Mouse (Mus musculus) heart, postnatal 14 days (tissue): ENCODE data around the gene Ptgfrn. TPM values are rescaled to one million over a fixed set of nuclear protein-coding genes. Genes with fewer than 3 reads are reported as not detected.

Experiments
- DNase-seq, 2 experiments: peaks; one replicate each; pipeline ENCODE4 v3.0.0; 2021 to 2022
- intact Hi-C: fragments of 180-260 bp; cut with DNase I; formaldehyde crosslinking; loops from one replicate; pipeline ENCODE4 v1.15.1; 2025
- long read RNA-seq, 2 experiments: library from polyadenylated mRNA; stranded (forward); transcript quantifications; one replicate each; pipeline ENCODE4 v2.0.0; 2021
- total RNA-seq, 2 experiments: library from RNA; stranded (reverse); gene quantifications; 2 replicates each; pipeline ENCODE4 v1.2.3; 2021

Ptgfrn gene
- total RNA-seq, result 10 to 100 TPM; 48.9 to 49.4 TPM
- long read RNA-seq, experiment 1, full-length matches to known transcripts, result 6 of 16 reads
- long read RNA-seq, experiment 1, partial matches to known transcripts, result 2 of 16 reads
- long read RNA-seq, experiment 1, other reads (novel, unspliced or antisense), result 8 of 16 reads
- long read RNA-seq, experiment 2, full-length matches to known transcripts, result 10 of 25 reads
- long read RNA-seq, experiment 2, partial matches to known transcripts, result 0 of 25 reads
- long read RNA-seq, experiment 2, other reads (novel, unspliced or antisense), result 15 of 25 reads

DNA sequence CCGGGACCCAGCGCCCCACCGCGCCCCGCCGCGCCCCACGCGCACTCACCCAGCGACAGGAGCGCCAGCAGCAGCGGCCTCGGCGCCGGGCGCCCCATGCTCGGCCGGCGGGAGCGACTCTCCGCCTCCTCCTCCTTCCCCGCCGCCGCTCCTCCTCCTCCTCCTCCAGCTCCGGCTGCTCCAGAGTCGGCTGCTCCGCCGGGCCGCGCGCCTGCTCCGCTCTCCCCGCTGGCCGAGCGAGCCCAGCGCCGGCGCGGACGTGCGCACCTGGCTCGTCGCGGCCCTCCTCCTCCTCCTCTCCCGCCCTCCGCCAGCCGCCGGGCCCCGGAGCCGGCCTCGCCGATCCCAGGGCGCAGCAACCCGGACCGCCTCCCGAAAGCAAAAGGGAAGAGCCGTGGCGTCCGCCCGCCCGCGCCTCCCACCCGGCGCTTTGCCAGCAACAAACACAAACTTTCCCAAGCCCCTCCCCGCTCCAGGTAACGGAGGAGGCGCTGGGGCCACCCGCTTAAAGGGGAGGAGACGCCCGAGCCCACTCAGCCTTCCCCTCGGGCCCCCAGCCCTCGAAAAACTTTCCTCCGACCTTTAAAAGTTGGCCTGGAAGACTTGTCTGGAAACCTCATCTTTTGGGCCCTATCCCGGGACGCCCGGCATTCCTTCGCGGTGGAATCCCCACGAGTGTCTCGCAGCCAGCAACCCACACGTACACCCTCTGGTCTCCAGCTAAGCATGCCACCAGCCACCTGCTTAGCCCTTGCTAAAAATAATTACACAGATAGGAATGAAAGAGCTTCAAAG is at the start of gene Ptgfrn:
Ptgfrn (minus strand) TSS at position 236 of the 795 bp plus-strand sequence.
- DNase-seq, result peak; percentile 80 to 84
- intact Hi-C loops, result no loop called here

DNA sequence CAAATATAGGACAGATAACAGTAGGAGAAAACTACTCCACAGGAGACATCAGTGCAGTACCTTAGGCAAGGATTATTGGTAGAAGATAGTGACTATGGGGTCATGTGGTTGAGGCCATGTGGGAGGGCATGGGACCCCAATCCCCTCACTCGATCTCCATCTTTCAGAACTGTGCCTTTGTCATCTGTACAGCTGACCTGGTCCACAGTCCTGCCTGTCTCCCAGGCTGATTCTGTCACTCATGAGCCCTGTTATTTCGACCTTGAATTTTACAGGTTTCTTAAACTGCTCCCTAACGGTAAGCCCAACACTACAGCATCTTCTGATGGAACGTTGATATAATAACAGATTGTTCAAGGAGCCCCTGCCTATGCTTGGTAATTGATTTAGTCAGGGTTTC is 49.6 kb upstream of the Ptgfrn start:
- intact Hi-C loops, result loop anchor here (5.0 kb wide), 1 partner anchor 162 kb away; no protein-coding TSS in a partner anchor
- DNase-seq, result no peak

DNA sequence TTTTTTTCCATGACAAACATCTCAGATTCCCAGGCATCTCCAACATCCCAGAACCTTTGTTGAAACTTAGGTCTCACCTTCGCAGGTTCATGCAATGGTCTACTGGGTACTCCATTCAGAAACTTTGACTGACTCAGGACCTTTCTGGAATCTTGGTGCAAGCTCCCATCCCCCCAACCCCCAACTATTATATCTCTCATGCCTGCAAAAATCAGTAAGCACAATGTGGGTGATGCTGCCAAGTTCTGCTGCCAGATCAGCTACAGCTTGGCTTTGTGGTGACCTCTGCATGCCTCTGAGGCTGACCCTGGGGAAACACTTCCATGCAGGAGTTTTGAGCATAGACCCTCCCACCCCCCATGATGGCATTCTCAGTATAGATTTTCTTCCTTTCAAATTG is 44.0 kb upstream of the Ptgfrn start:
- intact Hi-C loops, result no loop called here
- no peak for DNase-seq

DNA sequence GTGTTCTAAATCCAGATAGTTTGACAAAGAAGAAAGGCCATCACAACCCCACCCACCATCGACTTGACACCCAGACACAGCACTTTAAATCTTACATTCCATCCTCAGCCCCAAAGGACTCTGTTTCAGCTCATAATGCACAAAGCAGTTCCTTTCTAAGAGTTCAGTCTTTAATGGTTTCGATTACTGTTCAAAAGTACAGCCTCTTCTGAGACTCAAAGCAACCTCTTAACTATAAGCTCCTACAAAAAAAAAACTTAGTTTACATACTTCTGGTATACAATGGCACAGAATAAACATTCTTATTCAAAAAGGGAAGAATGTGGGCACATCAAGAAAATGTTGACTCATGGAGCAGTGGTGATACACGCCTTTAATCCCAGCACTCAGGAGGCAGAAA is 43.3 kb upstream of the Ptgfrn start:
- intact Hi-C loops, result no loop called here
- no peak for DNase-seq

DNA sequence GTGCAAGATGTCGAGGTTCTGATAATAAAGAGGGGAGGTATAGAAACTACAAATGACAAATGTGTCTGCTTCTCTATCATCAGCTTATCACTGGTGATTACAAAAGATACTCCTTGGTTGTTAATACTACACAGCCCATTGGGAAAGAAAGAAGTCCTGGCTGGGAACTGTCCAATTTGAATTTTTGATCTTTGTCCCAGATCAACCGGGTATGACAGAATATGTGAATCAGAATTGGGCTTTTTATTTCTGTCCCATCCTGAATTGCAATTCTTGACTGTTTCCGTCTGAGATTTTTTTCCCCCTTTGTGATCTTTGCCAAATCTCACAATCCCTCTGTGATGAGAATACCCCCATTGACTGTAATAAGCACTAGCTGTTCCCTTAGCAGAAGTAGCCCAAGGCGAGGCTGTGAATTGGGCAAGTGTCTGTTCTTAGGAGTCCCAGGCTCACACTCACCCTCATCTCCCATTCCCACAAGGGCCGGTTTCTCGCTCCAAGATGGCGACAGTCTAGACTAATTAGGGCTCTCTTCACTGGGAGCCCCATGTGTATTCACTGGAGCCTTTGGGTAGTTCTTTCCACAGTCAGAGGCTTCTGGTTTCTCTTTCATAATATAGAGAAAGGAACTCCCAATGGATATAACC is 36.2 kb upstream of the Ptgfrn start:
- intact Hi-C loops, result loop anchor here (2.0 kb wide), 1 partner anchor 33 kb away; no protein-coding TSS in a partner anchor
- DNase-seq, result no peak

DNA sequence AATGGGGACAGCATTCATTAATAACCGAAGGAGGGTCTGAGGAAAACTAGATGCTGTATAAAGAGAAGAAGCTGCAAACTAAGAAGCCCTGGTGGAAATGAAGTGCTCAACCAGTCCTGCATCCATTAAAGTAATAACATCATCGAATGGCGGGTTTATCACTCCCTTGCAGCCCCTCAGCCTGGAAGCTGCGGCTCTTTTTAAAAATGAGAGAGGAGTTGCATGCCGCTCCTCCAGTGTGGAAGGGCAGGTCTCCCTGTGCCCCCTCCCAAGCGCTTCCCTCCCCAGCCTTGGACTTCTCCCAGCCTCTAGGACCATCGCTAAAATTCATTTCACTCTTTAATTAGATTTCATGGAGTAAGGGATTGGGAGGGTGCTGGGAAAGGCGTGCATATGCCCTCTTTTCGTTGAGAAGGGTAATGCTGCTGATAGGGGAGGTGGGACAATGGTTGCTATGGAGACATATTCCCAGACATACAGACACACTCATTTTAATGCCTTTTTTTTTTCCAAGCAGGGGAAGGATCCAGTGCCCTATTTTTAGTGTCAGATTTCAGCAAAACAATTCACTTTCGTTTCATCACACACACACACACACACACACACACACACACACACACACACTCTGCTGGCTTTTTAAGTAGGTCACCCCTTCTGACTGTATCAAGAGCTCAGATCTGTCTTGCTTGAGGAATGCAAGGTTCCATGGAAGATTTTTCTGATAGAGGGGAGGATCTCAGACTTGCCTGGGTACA is 35.4 kb upstream of the Ptgfrn start:
- intact Hi-C loops, result loop anchor here (2.0 kb wide), 1 partner anchor 33 kb away; no protein-coding TSS in a partner anchor
- DNase-seq, result no peak

DNA sequence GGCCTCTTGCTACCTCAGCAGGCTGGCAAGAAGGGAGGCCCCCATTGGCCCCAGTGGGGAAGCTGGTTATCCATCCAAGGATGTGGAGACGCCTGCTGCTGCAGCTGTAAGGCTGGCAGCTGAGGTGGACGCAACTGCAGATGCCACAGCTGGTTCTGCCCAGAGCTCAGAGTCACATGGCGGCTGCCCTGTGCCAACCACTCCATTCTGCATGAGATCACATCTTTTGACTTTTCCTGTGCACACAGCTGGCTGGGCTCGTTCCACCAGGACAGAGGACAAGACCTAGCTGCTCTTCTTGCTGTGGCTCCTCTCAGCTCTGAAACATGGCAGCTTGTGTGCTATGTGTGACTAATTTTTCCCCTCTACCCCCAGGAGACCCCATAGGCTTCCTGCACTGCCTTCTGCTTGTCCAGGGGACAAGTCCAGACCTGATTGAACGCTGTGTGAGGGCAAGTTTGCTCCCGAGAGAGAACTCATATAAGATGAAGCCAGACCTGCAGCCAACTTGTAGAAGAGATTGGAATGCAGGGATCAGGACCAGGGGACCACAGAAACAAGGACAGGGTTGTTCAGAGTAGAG is 34.4 kb upstream of the Ptgfrn start:
- intact Hi-C loops, result no loop called here

DNA sequence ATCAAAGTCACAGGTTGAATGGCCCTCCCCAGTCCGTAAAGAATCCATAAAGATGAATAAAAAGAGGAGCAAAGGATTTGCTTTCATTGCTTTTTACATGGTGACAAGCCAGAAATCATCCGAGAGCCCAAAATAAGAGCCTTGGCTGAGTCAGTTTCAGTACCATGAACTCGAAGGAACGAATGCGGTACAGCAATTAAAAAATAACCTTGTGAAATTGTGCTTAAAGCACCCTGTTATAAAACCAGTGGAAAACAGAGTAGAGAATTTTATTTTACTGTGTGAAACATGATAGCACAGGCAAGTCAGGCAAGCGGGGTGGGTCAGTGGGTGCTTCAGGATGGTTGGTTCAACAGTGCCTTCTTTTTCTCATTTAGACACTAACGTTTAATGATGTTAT is 33.4 kb upstream of the Ptgfrn start:
- intact Hi-C loops, result no loop called here
- no peak for DNase-seq

More for the DNA sequence above, 34.4 kb upstream of the Ptgfrn start:
- no peak for DNase-seq

DNA sequence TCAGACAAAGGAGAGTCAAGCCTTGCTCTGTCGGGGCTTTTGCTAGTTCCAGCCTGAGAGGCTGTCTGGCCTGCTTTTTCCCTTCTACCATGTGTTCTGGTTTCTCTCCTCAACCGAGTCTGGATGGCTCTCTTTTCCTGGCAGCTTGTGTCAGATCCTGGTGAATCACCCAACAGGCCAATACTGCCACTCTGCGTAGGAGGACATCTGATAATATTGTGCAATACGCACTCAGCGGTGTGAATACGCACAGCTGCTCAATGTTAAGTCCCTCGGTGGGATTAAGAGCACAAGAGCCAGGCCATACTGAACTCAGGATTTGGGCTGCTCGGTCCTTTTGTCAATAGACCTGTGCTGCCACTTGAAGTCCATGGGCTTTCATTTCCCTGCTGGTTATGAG is 31.8 kb upstream of the Ptgfrn start:
- intact Hi-C loops, result no loop called here
- no peak for DNase-seq

DNA sequence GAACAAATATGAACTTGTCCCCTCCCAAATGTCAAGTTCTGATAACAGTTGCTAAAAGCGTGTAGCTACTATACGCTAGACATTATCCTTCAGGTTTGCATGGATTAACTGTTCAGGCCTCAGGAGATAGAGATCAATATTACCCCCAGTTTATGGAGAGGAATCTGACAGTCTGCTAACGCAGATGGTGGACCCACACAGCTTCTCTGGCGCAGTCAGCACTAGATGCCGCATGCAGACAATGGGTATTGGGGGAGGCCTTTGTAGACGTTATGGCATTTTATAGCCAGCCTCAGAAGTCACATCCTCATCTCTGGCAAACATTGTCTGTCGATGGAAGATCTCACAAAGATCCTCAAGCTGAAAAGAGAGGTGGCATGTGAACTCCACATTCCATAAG is 29.9 kb upstream of the Ptgfrn start:
- DNase-seq, result no peak
- intact Hi-C loops, result no loop called here

DNA sequence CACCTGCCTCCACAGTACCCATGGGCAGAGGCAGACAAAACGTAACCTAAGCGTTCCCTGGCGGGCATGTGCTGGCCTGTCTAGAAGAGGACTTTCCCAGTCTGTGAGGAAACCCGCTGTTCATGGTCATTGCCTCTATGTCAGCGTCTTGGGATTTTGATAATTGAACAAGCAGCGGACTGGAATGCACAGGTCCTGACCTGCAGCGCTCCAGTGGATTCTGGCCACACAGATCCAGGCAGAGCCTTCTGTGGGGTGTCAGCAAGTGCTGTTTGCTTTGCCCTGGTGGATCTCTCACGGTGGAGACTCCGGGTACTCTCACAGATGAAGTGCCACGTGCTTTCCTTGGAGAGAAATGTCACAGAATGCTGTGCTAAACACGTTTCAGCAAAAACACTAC is 26.4 kb upstream of the Ptgfrn start:
- DNase-seq, result no peak
- intact Hi-C loops, result no loop called here

DNA sequence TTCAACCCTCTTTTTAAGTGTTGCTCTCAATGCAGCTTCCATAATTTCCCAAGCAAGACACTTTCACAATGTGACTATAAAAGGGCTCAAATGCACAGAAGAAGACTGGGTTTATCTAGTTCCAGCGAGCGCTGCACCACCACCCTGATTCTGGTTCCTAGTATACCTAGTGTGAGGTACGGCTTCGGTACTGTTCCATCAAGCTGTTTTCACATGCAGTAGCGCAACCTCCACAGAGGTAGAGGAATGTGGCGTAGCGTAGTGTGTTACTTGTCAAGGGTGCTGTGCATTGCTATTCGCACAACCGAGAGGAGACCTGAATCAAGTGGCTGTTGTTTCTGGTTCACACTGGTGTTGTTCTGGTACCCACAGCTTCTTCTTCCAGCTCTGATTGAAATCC is 24.8 kb upstream of the Ptgfrn start:
- no peak for DNase-seq
- intact Hi-C loops, result no loop called here

DNA sequence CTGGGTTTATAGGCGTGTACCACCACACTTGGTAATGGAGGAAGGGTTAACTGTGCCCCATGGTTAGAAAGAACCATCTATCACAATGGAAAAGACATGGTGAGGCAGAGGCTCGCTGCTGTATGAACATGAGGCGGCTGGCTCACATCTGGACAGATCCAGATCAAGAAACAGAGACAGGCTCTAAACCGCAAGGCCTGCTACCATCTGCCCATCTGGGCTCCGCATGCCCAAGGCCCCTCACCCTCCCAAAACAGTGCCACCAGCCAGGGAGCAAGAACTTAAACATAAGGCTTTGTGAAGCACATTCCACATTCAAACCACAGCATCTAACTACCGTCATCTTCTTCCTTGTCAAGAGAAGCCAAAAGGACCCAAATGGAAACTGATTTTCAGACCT is 22.9 kb upstream of the Ptgfrn start:
- intact Hi-C loops, result no loop called here
- no peak for DNase-seq

DNA sequence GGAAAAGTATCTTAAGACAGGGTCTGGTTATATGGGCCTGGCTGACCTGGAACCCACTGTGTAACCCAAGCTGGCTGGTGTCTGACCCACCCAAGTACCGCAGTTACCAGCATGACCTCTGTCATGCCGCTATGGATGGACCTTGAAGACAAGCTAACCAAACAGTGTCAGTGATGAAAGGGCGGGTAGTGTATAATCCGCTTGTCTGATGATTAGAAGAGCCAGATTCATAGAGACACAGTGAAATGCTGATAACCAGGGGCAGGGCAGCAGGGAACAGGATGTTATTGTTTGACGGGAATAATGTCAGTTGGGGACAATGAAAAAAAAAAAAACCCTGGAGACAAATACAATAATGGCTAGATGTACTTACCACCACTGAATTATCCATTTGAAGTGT is 21.7 kb upstream of the Ptgfrn start:
- intact Hi-C loops, result no loop called here

DNA sequence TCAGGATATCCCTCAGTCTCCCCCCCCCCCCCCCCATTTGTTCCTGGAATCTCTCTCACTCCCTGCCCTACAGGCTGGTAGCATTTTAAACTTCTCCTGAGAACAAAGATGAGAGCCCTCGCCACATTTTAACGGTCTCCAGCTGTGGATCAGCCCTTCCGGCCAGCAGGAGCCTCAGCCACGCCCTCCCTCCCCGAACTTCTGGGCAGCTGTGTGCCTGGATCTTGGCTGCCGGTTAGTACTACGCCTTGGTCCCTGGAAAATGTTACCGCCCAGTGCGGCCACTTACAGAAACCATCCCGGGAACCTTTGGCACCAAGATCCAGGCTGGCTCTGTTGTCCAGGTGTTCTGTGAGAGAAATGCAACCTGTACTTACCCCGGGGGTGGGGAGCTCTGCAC is 20.4 kb upstream of the Ptgfrn start:
- DNase-seq, result peak; percentile 75
- intact Hi-C loops, result no loop called here

More for the DNA sequence above, 21.7 kb upstream of the Ptgfrn start:
- DNase-seq, result no peak

DNA sequence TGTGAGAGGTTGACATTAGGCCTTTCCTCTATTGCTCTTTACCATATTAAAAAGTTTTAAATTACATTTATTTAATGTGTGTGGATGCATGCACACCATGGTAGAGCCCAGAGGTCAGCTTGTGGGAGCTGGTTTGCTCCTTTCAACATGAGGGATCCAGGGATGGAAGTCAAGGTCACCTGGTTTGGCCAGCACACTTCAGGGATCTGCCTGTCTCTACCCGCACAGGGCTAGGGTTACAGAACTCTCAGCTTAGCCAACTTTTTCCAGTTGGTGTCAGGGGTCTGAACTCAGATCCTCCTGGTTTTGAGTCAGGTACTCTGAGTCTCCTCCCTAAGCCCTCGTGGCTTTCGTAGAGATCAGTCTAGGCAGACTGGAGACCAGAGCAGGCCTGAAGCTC is 19.5 kb upstream of the Ptgfrn start:
- intact Hi-C loops, result no loop called here
- DNase-seq, result no peak

DNA sequence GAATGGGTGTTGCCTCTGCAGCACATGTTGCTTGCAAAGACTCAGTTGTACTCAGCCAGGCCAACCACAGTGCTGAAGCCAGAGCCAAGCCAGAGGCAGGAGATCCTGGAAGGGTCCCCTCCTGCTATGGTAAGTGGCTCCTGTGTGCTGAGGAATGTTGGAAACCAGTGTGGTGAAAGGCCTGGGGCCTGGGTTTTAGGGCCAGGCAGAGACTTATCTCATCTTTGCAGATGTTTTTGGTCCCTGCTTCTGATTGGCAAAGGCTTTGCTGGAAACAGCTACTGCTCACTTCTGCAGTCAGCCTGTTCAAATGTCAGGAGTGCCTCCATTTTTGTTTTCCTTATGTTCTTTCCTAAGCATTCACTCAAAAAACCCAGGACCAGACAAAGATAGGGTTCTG is 19.0 kb upstream of the Ptgfrn start:
- no peak for DNase-seq
- intact Hi-C loops, result no loop called here

DNA sequence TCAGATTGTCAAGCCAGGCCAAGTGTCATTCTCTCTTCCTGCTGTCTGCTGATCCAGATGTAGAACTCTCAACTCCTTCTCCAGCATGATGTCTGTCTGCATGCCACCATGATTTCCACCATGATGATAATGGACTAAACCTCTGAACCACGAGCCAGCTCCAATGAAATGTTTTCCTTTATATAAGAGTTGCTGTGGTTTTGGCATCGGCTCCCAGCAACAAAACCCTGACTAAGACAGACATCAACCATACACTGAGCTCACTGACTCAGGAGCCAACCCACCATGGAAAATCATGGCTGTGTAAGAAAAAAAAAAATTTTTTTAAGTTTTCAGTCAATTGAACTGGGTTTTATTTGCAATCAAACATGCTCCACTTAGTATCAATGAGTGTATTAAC is 17.7 kb upstream of the Ptgfrn start:
- intact Hi-C loops, result no loop called here
- DNase-seq, result no peak

DNA sequence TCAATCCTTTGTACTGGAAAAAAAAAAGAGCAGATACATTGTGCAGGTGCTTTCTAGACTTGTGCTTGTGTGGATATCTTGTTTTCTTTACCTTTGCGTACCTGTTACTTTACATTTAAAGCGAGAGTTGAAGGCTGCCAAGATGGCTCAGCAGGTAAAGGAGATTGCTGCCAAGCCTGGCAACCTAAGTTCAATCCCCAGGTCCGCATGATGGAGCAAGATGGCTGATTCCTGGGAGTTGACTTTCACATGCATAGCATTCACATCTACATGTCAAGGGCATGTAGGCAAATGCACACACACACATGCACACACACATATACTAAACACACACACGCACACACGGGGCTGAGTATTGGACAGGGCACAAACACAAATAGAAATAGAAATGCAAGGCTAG is 14.6 kb upstream of the Ptgfrn start:
- DNase-seq, result no peak
- intact Hi-C loops, result no loop called here

DNA sequence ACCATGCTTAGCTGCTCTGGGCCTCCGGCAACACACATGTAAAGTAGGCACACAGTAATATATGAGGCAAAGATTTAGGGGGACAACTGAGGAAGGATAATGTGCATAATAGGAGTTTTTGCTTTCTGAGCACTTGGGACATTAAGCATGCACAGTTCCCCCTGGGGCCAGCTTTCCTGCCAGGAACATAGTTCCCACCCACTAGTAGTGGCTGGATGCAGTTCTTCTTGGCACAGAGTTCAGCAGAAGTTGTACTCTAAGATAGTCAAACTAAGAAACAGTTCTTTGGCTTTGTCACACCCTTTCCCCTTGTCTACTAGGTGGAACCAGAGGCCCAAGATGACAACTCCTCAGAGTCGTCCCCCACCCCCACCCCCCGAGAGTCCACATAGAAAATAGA is 12.4 kb upstream of the Ptgfrn start:
- peak; percentile 53 to 54 for DNase-seq
- intact Hi-C loops, result no loop called here
